Mouse (Mus musculus): ENCODE data around the gene Tmem158.

The Tmem158 gene

GRCm38 (mm10) chr9:123271552-123271951 is 11.0 kb upstream of the Tmem158 start:
- DNase-seq (ENCODE audit: low read depth, low spot score) = no peak
- no peaks in the 10 kb centered on the region for H3K27me3 ChIP-seq (ENCODE audit: control insufficient read depth, insufficient read depth, low read length, poor library complexity, severe bottlenecking)
- no peaks in the 10 kb centered on the region for H3K36me3 ChIP-seq (ENCODE audit: control insufficient read depth, insufficient read depth, low read length, poor library complexity, severe bottlenecking)

DNA sequence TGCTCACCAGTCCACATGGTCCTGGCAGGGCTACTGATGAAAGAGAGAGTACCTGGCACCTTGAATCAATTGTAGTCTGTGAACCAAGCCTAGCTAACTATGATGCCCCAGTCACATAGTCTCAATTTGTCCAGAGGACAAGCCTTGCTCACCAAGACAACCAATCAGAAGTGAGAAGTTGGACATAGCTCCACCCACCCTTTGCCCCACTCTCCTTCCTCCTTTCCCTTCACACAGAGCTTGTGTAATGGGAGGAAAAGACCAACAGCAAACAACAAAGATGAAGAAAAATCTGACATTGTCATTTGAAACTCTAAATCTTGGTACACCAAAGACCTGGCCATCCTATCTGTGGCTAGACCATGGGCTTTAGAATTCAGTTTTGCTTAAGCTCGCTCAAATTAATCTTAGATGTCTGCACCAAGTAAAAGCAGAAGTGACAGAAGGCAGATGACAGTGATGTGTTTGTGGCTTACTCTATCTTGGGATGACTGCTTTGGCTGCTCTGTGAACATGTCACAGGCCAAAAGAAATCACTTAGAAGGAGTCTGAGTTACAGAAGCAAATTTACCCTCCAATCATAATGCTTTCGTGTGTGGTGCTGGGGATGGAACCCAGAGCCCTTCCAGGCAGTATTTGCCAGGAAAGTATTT is 9.5 kb upstream of the Tmem158 start:
- H3K27me3 ChIP-seq (ENCODE audit: control insufficient read depth, insufficient read depth, low read length, poor library complexity, severe bottlenecking) = no peaks in the 10 kb centered on the region
- DNase-seq (ENCODE audit: low read depth, low spot score) = peak; percentile 31

DNA sequence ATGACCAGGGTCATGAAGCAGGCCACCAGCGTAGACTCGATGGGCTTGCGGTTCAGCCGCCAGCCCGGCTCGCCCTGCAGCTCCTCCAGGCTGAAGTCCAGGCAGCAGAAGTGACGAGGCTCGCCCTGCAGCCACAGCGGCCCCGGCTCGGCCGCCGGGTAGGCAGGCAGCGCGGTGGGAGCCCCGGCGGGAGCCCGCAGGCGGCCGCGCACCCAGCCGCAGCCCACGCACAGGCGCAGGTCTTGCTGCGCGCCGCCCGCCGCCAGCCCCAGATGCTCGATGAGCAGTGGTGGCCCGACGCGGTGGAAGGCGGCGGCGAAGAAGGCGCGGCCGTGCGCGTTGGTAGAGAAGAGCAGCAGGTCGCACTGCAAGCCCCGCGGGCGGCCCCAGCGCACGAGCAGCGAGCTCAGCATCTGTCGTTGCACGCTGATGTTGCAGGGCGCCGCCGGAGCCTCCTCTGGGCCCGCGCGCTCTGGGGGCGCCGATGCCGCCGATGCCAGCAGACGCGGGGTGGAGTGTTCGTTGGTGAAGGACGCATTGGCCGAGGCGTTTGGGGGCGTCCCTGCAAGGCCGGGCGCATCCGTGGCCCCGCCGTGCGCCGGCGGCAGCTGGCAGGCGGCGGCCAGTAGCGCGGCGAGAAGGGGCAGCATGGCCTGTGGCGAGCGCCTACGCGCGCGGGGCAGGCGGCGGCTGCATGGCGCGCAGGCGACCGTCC is 511 bp downstream of the Tmem158 start:
- Histone ChIP-seq H3K36me3 (ENCODE audit: control insufficient read depth, insufficient read depth, low read length, poor library complexity, severe bottlenecking) (no peaks in the 10 kb centered on the region), H3K27me3 (ENCODE audit: control insufficient read depth, insufficient read depth, low read length, poor library complexity, severe bottlenecking) (no peaks in the 10 kb centered on the region)
- DNase-seq (ENCODE audit: low read depth, low spot score) = peak; percentile 5

More for the DNA sequence above, 9.5 kb upstream of the Tmem158 start:
- no peaks in the 10 kb centered on the region for H3K36me3 ChIP-seq (ENCODE audit: control insufficient read depth, insufficient read depth, low read length, poor library complexity, severe bottlenecking)

- peak; percentile 45 for DNase-seq (ENCODE audit: low read depth, low spot score)
- no peaks in the 10 kb centered on the region for H3K36me3 ChIP-seq (ENCODE audit: control insufficient read depth, insufficient read depth, low read length, poor library complexity, severe bottlenecking)
- no peaks in the 10 kb centered on the region for H3K27me3 ChIP-seq (ENCODE audit: control insufficient read depth, insufficient read depth, low read length, poor library complexity, severe bottlenecking)
Observed at GRCm38 (mm10) chr9:123259461-123259895, 1.1 kb downstream of the Tmem158 start.

DNA sequence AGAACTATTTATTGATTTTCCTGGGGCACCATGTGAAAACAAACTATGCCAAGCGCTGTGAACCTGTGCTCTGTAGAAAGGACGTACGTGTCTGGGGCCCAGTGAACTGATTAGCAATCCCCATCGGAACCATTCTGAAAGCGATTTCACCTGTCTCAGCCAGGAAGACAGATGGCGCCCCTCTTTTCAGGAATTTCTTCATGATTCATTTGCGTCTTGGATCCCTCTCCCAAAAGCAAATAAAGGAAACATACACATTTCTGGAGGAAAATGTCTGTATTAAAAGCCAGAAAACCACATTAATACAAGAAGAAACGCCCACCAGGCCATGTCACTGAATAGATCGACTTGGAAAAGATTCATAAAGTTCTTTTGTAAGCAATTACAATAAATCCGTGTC is 1.8 kb downstream of the Tmem158 start:
- H3K27me3 ChIP-seq (ENCODE audit: control insufficient read depth, insufficient read depth, low read length, poor library complexity, severe bottlenecking) = no peaks in the 10 kb centered on the region
- H3K36me3 ChIP-seq (ENCODE audit: control insufficient read depth, insufficient read depth, low read length, poor library complexity, severe bottlenecking) = no peaks in the 10 kb centered on the region
- no peak for DNase-seq (ENCODE audit: low read depth, low spot score)

- H3K27me3 ChIP-seq (ENCODE audit: control insufficient read depth, insufficient read depth, low read length, poor library complexity, severe bottlenecking) = no peaks in the 10 kb centered on the region
- H3K36me3 ChIP-seq (ENCODE audit: control insufficient read depth, insufficient read depth, low read length, poor library complexity, severe bottlenecking) = no peaks in the 10 kb centered on the region
- DNase-seq (ENCODE audit: low read depth, low spot score) = no peak
Observed at GRCm38 (mm10) chr9:123255736-123256135, 4.8 kb downstream of the Tmem158 start.

DNA sequence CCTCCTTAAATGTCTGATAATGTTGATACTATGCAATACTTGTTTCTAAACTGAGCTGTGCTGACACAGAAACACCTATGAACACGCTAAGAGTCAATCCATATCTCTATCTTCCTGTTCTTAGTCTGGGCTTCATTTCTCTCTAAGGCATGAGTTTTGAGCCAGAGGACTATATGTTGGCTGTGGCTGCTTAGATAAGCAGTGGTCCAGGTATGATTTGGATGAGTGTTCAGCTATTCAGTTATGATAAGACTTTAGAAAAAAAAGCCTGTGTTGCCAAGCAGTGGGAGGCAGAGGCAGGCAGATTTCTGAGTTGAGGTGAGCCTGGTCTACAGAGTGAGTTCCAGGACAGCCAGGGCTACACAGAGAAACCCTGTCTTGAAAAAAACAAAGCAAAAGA is 12.6 kb downstream of the Tmem158 start:
- DNase-seq (ENCODE audit: low read depth, low spot score) = no peak
- no peaks in the 10 kb centered on the region for H3K27me3 ChIP-seq (ENCODE audit: control insufficient read depth, insufficient read depth, low read length, poor library complexity, severe bottlenecking)
- no peaks in the 10 kb centered on the region for H3K36me3 ChIP-seq (ENCODE audit: control insufficient read depth, insufficient read depth, low read length, poor library complexity, severe bottlenecking)

DNA sequence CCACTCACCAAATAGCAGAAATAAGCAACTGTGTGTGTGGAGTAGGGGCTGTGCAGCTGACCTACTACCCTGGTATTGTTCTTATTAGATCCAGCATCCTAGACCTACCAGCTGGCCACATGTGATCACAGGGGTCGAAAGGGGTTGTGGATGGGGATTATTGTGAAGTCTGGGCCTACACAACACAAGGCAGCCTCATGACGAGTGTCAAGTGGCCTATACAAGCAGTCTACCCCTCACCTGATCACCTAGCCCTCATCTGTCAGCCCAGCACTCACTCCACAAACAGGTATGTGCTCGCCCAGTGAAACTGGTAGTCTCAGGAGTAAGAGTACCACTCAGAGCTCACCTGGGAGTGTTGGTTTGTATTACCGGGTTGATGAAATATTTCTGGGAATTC is 15.4 kb downstream of the Tmem158 start:
- no peaks in the 10 kb centered on the region for H3K27me3 ChIP-seq (ENCODE audit: control insufficient read depth, insufficient read depth, low read length, poor library complexity, severe bottlenecking)
- H3K36me3 ChIP-seq (ENCODE audit: control insufficient read depth, insufficient read depth, low read length, poor library complexity, severe bottlenecking) = no peaks in the 10 kb centered on the region
- no peak for DNase-seq (ENCODE audit: low read depth, low spot score)

DNA sequence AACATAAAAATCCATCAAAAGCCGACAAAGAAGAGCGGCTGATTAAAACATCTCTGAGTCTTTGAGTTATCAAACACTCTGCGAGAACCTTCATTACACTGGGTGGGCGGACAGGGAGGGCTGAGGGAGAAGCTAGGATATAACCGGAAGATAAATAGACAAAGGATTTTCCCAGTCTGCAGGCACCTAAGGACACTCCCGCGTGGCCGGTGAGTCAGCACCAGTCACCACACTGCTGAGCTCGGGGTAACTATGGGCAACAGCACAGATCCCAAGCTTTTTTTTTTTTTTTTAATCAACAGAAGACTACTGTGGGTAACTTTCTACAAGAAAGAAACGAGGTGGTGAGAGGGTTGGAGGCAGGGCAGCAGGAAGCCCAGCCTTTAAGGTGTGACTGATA is 16.6 kb downstream of the Tmem158 start:
- Histone ChIP-seq H3K36me3 (ENCODE audit: control insufficient read depth, insufficient read depth, low read length, poor library complexity, severe bottlenecking) (no peaks in the 10 kb centered on the region), H3K27me3 (ENCODE audit: control insufficient read depth, insufficient read depth, low read length, poor library complexity, severe bottlenecking) (no peaks in the 10 kb centered on the region)
- DNase-seq (ENCODE audit: low read depth, low spot score) = no peak

DNA sequence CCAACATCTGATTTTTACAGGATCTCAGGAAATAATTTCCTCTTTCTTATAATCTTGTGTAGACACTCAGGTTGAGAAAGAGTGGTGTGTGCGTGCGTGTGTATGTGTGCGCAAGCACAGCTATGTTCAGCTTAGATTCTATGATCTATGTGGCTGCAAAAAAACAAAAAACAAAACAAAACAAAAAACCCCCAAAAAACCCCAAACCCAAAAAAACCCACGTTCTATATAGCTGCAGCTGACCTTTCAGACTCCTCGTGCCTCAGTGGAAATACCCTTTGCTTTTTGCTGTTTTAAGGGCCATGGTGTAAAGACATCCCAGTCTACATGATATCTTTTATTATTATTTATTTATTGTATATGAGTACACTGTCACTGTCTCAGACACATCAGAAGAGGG is 19.4 kb downstream of the Tmem158 start:
- H3K36me3 ChIP-seq (ENCODE audit: control insufficient read depth, insufficient read depth, low read length, poor library complexity, severe bottlenecking) = no peaks in the 10 kb centered on the region
- DNase-seq (ENCODE audit: low read depth, low spot score) = no peak
- no peaks in the 10 kb centered on the region for H3K27me3 ChIP-seq (ENCODE audit: control insufficient read depth, insufficient read depth, low read length, poor library complexity, severe bottlenecking)

- Histone ChIP-seq H3K36me3 (ENCODE audit: control insufficient read depth, insufficient read depth, low read length, poor library complexity, severe bottlenecking) (no peaks in the 10 kb centered on the region), H3K27me3 (ENCODE audit: control insufficient read depth, insufficient read depth, low read length, poor library complexity, severe bottlenecking) (no peaks in the 10 kb centered on the region)
- no peak for DNase-seq (ENCODE audit: low read depth, low spot score)
Observed at GRCm38 (mm10) chr9:123240751-123241150, 19.8 kb downstream of the Tmem158 start.

- Histone ChIP-seq H3K27me3 (ENCODE audit: control insufficient read depth, insufficient read depth, low read length, poor library complexity, severe bottlenecking) (no peaks in the 10 kb centered on the region), H3K36me3 (ENCODE audit: control insufficient read depth, insufficient read depth, low read length, poor library complexity, severe bottlenecking) (no peaks in the 10 kb centered on the region)
- DNase-seq (ENCODE audit: low read depth, low spot score) = no peak
Observed at GRCm38 (mm10) chr9:123240271-123240670, 20.3 kb downstream of the Tmem158 start.

DNA sequence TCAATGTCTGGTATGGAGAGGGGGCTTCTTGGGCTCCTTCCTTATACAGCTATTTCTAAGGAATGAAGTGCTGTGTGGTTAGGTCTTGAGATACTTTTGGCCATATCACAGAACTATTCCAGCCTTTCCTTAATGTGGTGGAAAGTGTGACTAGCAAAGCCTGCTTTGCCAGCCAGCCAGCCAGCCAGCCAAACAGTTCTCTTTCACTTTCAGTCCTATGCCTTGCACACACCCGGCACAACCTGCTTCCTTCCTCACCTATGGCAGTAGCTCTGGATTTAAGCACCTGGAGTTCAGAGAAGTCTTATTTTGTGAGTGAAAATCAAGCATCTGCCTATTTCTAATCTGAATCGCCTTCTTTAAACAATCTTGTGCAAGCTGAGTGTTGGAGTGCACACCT is 20.9 kb downstream of the Tmem158 start:
- no peaks in the 10 kb centered on the region for H3K36me3 ChIP-seq (ENCODE audit: control insufficient read depth, insufficient read depth, low read length, poor library complexity, severe bottlenecking)
- DNase-seq (ENCODE audit: low read depth, low spot score) = no peak
- H3K27me3 ChIP-seq (ENCODE audit: control insufficient read depth, insufficient read depth, low read length, poor library complexity, severe bottlenecking) = no peaks in the 10 kb centered on the region

DNA sequence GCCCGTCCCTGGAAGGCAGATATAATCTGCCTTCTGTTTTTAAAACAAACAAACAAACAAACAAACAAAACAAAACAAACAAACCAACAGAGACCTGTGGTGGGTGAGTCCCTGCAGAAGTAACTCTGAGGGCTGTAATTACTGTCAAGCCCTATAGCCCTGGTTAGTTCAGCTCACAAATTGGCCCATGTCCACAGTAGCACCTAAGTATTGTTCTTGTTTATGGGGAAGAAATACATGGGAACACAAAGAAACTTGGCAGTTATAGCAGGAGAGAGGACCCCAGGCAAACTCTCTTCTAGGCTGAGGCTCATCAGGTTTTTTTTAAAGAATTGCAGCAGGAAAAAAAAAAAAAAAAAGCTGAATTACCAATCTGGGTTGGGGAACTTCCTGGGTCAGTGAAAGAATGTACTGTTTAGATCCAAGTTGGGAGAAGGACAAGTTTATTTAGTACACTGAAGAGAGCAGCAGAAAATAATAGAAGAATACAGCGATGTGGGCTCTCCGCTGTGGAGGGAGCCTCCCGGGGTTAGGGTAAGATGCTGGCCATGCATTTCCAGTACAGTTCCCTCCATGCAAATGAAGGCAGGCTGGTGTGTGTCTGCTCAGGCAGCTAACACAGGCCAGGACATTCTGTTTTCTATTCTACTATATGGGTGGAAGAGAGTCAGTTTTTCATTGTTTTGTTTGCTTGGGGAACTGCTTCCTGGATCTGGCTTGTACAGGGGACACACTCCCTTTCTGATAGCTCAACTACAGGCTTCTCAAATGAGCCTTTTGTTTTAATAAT is 22.1 kb downstream of the Tmem158 start:
- no peak for DNase-seq (ENCODE audit: low read depth, low spot score)
- H3K36me3 ChIP-seq (ENCODE audit: control insufficient read depth, insufficient read depth, low read length, poor library complexity, severe bottlenecking) = no peaks in the 10 kb centered on the region
- H3K27me3 ChIP-seq (ENCODE audit: control insufficient read depth, insufficient read depth, low read length, poor library complexity, severe bottlenecking) = no peaks in the 10 kb centered on the region

- Histone ChIP-seq H3K27me3 (ENCODE audit: control insufficient read depth, insufficient read depth, low read length, poor library complexity, severe bottlenecking) (no peaks in the 10 kb centered on the region), H3K36me3 (ENCODE audit: control insufficient read depth, insufficient read depth, low read length, poor library complexity, severe bottlenecking) (no peaks in the 10 kb centered on the region)
- DNase-seq (ENCODE audit: low read depth, low spot score) = no peak
Observed at GRCm38 (mm10) chr9:123237739-123238138, 22.8 kb downstream of the Tmem158 start.
